ENCODE assay signal across 18 mouse cellular contexts in the genomic region with DNA sequence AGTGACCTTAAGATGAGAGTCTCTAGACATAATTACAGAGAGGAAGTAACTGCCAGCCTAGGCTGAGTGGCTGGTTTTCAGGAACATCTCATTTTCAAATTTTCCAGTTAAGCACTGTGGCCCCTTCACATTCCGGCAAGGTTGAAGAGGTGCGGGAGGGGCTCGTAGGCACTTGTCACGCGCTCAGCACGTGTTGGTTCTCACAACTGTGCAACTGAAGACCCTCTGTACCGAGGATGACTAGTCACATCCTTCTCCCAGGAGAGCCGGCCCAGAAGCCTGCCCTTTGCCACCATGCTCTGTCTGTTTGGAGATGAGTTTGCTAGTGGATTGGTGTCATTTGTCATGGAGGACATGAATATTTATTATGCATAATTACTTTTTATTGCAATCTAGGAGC.
"Had no signal": no experiment of that assay in that cellular context is flagged by ENCODE, and none has a peak within 500 bp of the region (broad histone marks: within the 10 kb centered on the region; RNA-seq: fewer than 3 reads in every experiment).

No protein-coding gene starts in this region.

- H3K27me3 ChIP-seq: liver, embryonic 15.5 days; lung, embryonic 15.5 days; megakaryocyte, embryonic 14.5 days; midbrain, embryonic 13.5 days; midbrain, embryonic 15.5 days; neural tube, embryonic 12.5 days had no signal

- H3K9ac ChIP-seq: liver, embryonic 15.5 days; liver, postnatal 0 days; lung, embryonic 15.5 days; midbrain, embryonic 13.5 days; midbrain, embryonic 15.5 days; neural tube, embryonic 12.5 days had no signal

- ATAC-seq: liver, postnatal 0 days; lung, postnatal 0 days; midbrain, embryonic 13.5 days; midbrain, embryonic 15.5 days had no signal

- H3K4me2 ChIP-seq: liver, embryonic 15.5 days; lung, embryonic 15.5 days; midbrain, embryonic 11.5 days; midbrain, embryonic 13.5 days; midbrain, embryonic 15.5 days; neural tube, embryonic 12.5 days had no signal

- H3K27ac ChIP-seq: liver, embryonic 15.5 days; lung, embryonic 15.5 days; macrophage; midbrain, embryonic 13.5 days; midbrain, embryonic 15.5 days; neural tube, embryonic 12.5 days had no signal

- H3K4me3 ChIP-seq: liver, embryonic 15.5 days; lung, embryonic 15.5 days; megakaryocyte, embryonic 14.5 days; midbrain, embryonic 13.5 days; midbrain, embryonic 15.5 days; neural tube, embryonic 12.5 days had no signal

- H3K36me3 ChIP-seq: liver, embryonic 15.5 days; lung, embryonic 15.5 days; midbrain, embryonic 13.5 days; midbrain, embryonic 15.5 days; neural tube, embryonic 12.5 days had no signal

- H3K4me1 ChIP-seq: liver, embryonic 15.5 days; megakaryocyte, embryonic 14.5 days; midbrain, embryonic 13.5 days; midbrain, embryonic 15.5 days; neural tube, embryonic 12.5 days had no signal

- H3K9me3 ChIP-seq: liver, embryonic 15.5 days; lung, embryonic 15.5 days; megakaryocyte, embryonic 14.5 days; midbrain, embryonic 13.5 days; midbrain, embryonic 15.5 days; neural tube, embryonic 12.5 days had no signal

- DNase-seq: liver, postnatal 0 days; lung, postnatal 14 days; lung, postnatal 36 days; right cerebral cortex, postnatal 25 days; right cerebral cortex, postnatal 4 days; spleen, adult 18-20 months; thymus, adult 2 months; thymus, postnatal 25 days; thymus, postnatal 4 days had no signal
